Mouse (Mus musculus) liver, embryonic 14 days (tissue): ENCODE data around the gene Ifi35. TPM values are rescaled to one million over a fixed set of nuclear protein-coding genes. Genes with fewer than 3 reads are reported as not detected.

Experiments used
- polyA plus RNA-seq: library from polyadenylated mRNA; depleted of rRNA; stranded (reverse); fragments of >200 nt; gene quantifications from 2 replicates; pipeline ENCODE4 v1.2.3, GENCODE M21; 2012; rRNA removed

Ifi35 gene
- polyA plus RNA-seq, result 19.6 and 24.0 TPM in 2 replicates

DNA sequence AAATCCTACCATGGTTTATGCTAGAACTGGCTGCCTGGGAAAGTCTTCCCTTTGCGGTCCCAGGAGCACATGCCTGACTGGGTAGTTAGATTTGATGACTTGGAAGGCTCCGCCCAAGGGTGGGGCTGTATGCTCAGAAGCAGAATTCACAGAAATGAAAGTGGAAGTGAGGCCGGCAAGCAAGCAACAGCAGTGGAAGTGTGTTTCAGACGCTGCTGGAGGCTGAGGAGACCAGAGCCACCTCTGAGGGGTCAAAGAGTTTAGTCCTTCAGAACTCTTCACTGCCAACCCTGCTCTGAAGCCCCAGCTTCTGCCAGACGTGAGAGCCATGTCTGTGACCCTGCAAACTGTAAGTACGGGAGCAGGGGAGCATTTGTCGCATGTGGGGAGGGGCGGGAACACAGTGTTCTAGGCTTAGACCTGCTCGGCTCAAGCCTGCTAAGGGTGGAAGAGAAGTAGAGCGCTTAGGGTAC is at the start of gene Ifi35:
TSS of gene Ifi35 (plus strand) at position 134 of the 473 bp plus-strand sequence.

GRCm38 (mm10) chr11:101417101-101417855 is 30.9 kb upstream of the Ifi35 start, which contains the start of gene Aarsd1:
Aarsd1 (minus strand) TSS chr11:101417615.

DNA sequence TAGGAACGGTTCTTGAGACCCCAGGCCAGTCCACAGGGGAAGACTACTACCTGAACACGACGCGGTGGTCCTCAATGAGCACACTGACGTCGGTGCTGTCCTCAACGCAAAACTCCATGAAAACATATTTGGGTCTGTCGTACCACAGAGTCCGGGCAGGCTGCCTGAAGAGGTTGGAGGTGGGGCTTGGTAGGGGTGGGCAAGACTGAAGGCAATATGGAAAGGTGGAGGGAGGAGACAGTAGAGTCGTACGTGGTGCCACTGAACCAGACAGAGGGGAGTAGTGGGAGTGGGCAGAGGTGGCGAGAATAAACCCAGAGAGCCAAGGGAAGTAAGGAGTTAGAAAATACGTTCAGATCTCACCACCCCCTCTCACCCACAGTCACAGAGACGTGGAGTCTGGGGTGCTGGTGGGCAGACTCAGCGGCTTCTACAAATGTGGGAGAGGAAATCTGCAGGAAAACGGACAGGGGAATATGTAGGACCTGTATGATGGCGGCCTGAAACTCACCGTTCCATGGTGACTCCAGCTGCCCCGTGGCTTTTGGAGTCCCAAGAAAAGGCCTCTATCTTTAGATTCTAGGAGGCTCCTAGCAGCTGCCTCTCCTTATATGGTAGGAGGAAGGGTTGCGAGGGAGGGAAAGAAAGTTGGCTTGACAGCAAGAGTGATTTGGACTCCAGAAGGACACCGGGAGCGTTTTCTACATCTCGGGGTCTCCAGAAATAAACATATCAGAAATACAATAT is 23.9 kb upstream of the Ifi35 start, which contains the start of gene Gm27029:
TSS of gene Gm27029 (minus strand) at position 692 of the 747 bp plus-strand sequence.

GRCm38 (mm10) chr11:101424925-101425813 is 23.0 kb upstream of the Ifi35 start, which contains the start of the genes Rundc1 and Ptges3l:
Rundc1 (plus strand) TSS chr11:101425085.
Ptges3l (minus strand) TSS chr11:101425333.

DNA sequence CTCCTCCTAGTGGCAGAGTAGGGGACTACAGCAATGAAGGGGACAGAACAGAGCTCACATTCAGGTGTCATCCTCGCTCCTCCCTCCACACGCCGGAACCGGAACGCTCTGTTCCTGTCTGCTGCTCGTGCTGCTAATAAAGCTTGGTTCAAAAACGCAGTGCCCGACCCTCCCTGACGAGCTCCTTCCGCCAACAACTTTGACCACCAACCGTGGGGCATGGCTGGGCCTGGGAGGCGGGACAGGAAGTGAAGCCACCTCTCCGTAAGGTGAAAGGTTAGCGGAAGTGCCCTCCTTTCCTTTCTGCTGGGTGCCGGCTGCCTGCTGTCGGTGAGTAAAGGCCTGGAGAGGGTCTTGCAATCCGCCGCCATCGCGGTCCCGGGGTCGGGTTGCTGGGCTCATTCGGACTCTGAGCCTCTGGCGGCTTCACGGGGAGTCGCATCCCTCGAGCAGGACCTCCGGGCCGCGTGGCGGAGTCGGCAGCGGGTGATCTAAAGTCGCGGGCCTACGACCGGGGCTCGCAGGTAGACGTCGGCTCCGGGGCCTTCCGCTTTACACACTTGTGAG is 6.0 kb upstream of the Ifi35 start, which contains the start of gene Rpl27:
TSS of gene Rpl27 (plus strand) at position 172 of the 567 bp plus-strand sequence.

GRCm38 (mm10) chr11:101464211-101465100 is 16.2 kb downstream of the Ifi35 start, which contains the start of gene Rnd2:
Rnd2 (plus strand) TSS chr11:101464999.

DNA sequence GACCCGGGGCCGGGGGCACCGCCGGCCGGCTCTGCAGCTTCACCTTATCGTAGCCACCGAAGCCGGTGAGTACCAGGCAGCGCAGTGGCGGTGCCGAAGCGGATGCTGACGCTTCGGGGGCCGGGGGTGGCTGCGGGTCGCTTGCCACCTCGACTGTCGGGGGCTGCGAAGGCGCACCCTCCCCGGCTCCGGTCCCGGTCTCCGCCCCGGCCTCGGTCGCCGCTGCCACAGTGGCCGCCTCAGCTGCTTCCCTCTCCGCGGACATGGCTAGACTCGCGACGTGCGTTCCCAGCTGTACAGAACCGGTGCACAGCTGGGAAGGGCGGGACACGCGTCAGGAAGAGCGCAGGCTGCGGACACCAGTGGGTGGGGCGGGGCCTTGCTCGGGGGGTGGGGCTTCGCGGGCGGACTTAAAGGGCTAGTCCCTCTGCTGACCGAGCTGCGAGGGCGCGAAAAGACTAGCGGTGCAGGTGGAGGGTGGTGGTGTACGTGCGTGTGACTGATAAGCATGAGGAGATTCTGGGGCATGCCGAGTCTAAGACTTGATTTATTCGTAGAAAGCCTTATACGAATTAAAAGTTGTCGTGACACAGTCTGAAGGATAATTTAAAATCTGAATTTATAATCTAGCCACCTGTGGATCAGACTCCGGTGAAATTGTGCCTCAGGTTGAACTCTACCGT is 17.8 kb downstream of the Ifi35 start, which contains the start of gene Vat1:
TSS of gene Vat1 (minus strand) at position 362 of the 683 bp plus-strand sequence.

Other genes starting within 250 kb of the Ifi35 start
- 8.9 and 9.4 TPM in 2 replicates for gene Ezh1, start 221.9 kb upstream of the Ifi35 start, polyA plus RNA-seq
- gene Ramp2, start 202.4 kb upstream of the Ifi35 start, polyA plus RNA-seq, result 13.0 and 15.1 TPM in 2 replicates
- gene Vps25, start 194.7 kb upstream of the Ifi35 start, polyA plus RNA-seq, result 34.6 and 40.2 TPM in 2 replicates
- gene Wnk4, start 187.8 kb upstream of the Ifi35 start, polyA plus RNA-seq, result 5.2 and 5.4 TPM in 2 replicates
- 0.37 and 0.56 TPM in 2 replicates for gene Cntd1, start 169.4 kb upstream of the Ifi35 start, polyA plus RNA-seq
- 50.7 and 59.2 TPM in 2 replicates for gene Coa3, start 169.3 kb upstream of the Ifi35 start, polyA plus RNA-seq
- 67.0 and 70.3 TPM in 2 replicates for gene Becn1, start 146.1 kb upstream of the Ifi35 start, polyA plus RNA-seq
- gene Psme3, start 132.2 kb upstream of the Ifi35 start, polyA plus RNA-seq, result 111 and 131 TPM in 2 replicates
- gene Aoc2, start 123.3 kb upstream of the Ifi35 start, polyA plus RNA-seq, result 3.2 and 5.2 TPM in 2 replicates
- 0.17 and 0.24 TPM in 2 replicates for gene Aoc3, start 117.8 kb upstream of the Ifi35 start, polyA plus RNA-seq
- 0.01 TPM in 2 replicates for gene G6pc, start 80.8 kb upstream of the Ifi35 start, polyA plus RNA-seq
- gene Aarsd1, start 30.8 kb upstream of the Ifi35 start, polyA plus RNA-seq, result 26.3 and 29.3 TPM in 2 replicates
- 1.2 and 1.4 TPM in 2 replicates for gene Gm27029, start 23.6 kb upstream of the Ifi35 start, polyA plus RNA-seq
- gene Rundc1, start 23.3 kb upstream of the Ifi35 start, polyA plus RNA-seq, result 3.4 and 4.2 TPM in 2 replicates
- 0.92 and 1.4 TPM in 2 replicates for gene Ptges3l, start 23.1 kb upstream of the Ifi35 start, polyA plus RNA-seq
- 934 and 1,025 TPM in 2 replicates for gene Rpl27, start 6.1 kb upstream of the Ifi35 start, polyA plus RNA-seq
- 2.7 and 3.3 TPM in 2 replicates for gene Rnd2, start 16.6 kb downstream of the Ifi35 start, polyA plus RNA-seq
- gene Vat1, start 17.8 kb downstream of the Ifi35 start, polyA plus RNA-seq, result 8.3 and 9.3 TPM in 2 replicates
- gene Brca1, start 103.5 kb downstream of the Ifi35 start, polyA plus RNA-seq, result 9.0 and 10.8 TPM in 2 replicates
- 24.0 and 27.6 TPM in 2 replicates for gene Nbr1, start 103.7 kb downstream of the Ifi35 start, polyA plus RNA-seq
- 4.8 and 7.8 TPM in 2 replicates for gene Tmem106a, start 133.8 kb downstream of the Ifi35 start, polyA plus RNA-seq
- not detected in 2 replicates for gene Gm11634, start 150.8 kb downstream of the Ifi35 start, polyA plus RNA-seq
- 4.7 and 5.6 TPM in 2 replicates for gene Rdm1, start 178.8 kb downstream of the Ifi35 start, polyA plus RNA-seq
- 0.89 and 1.2 TPM in 2 replicates for gene Arl4d, start 217.1 kb downstream of the Ifi35 start, polyA plus RNA-seq